Comparison of ENCODE assay signal across 24 mouse cellular contexts in genomic region chr9:111088886-111089285, GRCm38 (mm10). TPM values are rescaled to one million over a fixed set of nuclear protein-coding genes. Genes with fewer than 3 reads are reported as not detected.
DNase-seq lines count a peak whose midpoint lies in the region; ATAC-seq and TF ChIP-seq lines count a peak whose summit lies in the region.
"Had no signal": no experiment of that assay in that cellular context is flagged by ENCODE, and none has a peak within 500 bp of the region (broad histone marks: within the 10 kb centered on the region; RNA-seq: fewer than 3 reads in every experiment).

No protein-coding gene starts in this region.

- WGBS in embryonic facial prominence, embryonic 14.5 days, result 36% methylated on average over 7 of the region's 7 CpGs
- WGBS in embryonic facial prominence, embryonic 10.5 days, result 39% methylated on average over 7 of the region's 7 CpGs
- WGBS in limb, embryonic 14.5 days, result 41% methylated on average over 7 of the region's 7 CpGs
- WGBS in limb, embryonic 10.5 days, result 41% methylated on average over 7 of the region's 7 CpGs
- 23% methylated on average over 7 of the region's 7 CpGs for WGBS in neural tube, embryonic 13.5 days
- 34% methylated on average over 7 of the region's 7 CpGs for WGBS in neural tube, embryonic 15.5 days

- ATAC-seq in embryonic facial prominence, embryonic 14.5 days (ENCODE audit: low read depth), result no peak
- ATAC-seq in limb, embryonic 14.5 days (ENCODE audit: low FRiP score, low read depth), result no peak
- ATAC-seq in neural tube, embryonic 13.5 days (ENCODE audit: low read depth), result peak; percentile 19; the same call in 1 of the 2 replicates
- no peak for ATAC-seq in neural tube, embryonic 15.5 days (ENCODE audit: low FRiP score)
- ATAC-seq: forebrain, postnatal 0 days; intestine, postnatal 0 days had no signal

- TF ChIP-seq POLR2A in limb, embryonic 14.5 days (IDR thresholded peaks at IDR 0.05; ENCODE audit: borderline replicate concordance, extremely low read depth, insufficient read depth, insufficient read length), result no peak

- H3K36me3 ChIP-seq in embryonic facial prominence, embryonic 14.5 days (ENCODE audit: control insufficient read depth, insufficient read depth, low read length), result no peaks in the 10 kb centered on the region
- no peaks in the 10 kb centered on the region for H3K36me3 ChIP-seq in embryonic facial prominence, embryonic 10.5 days (replicated peaks)
- no peaks in the 10 kb centered on the region for H3K36me3 ChIP-seq in limb, embryonic 14.5 days (ENCODE audit: control insufficient read depth, insufficient read depth, low read length)
- no peaks in the 10 kb centered on the region for H3K36me3 ChIP-seq in limb, embryonic 10.5 days
- no peaks in the 10 kb centered on the region for H3K36me3 ChIP-seq in neural tube, embryonic 13.5 days
- H3K36me3 ChIP-seq in neural tube, embryonic 15.5 days, result no peaks in the 10 kb centered on the region
- H3K36me3 ChIP-seq: embryonic facial prominence, embryonic 12.5 days; hindbrain, embryonic 13.5 days; limb, embryonic 12.5 days had no signal

- peaks cover 9% of the 10 kb centered on the region for H3K4me1 ChIP-seq in embryonic facial prominence, embryonic 14.5 days (ENCODE audit: control insufficient read depth, insufficient read depth, low read length)
- peaks cover 20% of the 10 kb centered on the region for H3K4me1 ChIP-seq in embryonic facial prominence, embryonic 10.5 days
- H3K4me1 ChIP-seq in limb, embryonic 14.5 days (ENCODE audit: control insufficient read depth, insufficient read depth, low read length), result peaks cover 6% of the 10 kb centered on the region; the same call in 1 of the 2 replicates
- peaks cover 11% of the 10 kb centered on the region for H3K4me1 ChIP-seq in limb, embryonic 10.5 days
- peaks cover 14% of the 10 kb centered on the region for H3K4me1 ChIP-seq in neural tube, embryonic 13.5 days (replicated peaks)
- H3K4me1 ChIP-seq in neural tube, embryonic 15.5 days, result peaks cover 12% of the 10 kb centered on the region

- H3K4me3 ChIP-seq in embryonic facial prominence, embryonic 14.5 days (ENCODE audit: low read depth, low read length), result no peak overlapping the region
- no peak overlapping the region for H3K4me3 ChIP-seq in embryonic facial prominence, embryonic 10.5 days
- H3K4me3 ChIP-seq in limb, embryonic 14.5 days (replicated peaks; ENCODE audit: low read length), result no peak overlapping the region
- no peak overlapping the region for H3K4me3 ChIP-seq in limb, embryonic 10.5 days
- H3K4me3 ChIP-seq in neural tube, embryonic 13.5 days, result no peak overlapping the region
- H3K4me3 ChIP-seq in neural tube, embryonic 15.5 days (replicated peaks), result no peak overlapping the region
- H3K4me3 ChIP-seq: embryonic facial prominence, embryonic 12.5 days; hindbrain, embryonic 13.5 days; limb, embryonic 12.5 days had no signal

- DNase-seq in embryonic facial prominence, embryonic 14.5 days (ENCODE audit: low spot score), result peak; percentile 47
- DNase-seq in embryonic facial prominence, embryonic 10.5 days (ENCODE audit: low spot score), result no peak
- DNase-seq in limb, embryonic 14.5 days (ENCODE audit: low spot score), result peak; percentile 39
- no peak for DNase-seq in limb, embryonic 10.5 days (ENCODE audit: low spot score)
- no peak for DNase-seq in cerebellum, postnatal 4 days (ENCODE audit: low spot score in 2 of 2)
- DNase-seq: adrenal gland, postnatal 25 days; cerebellum, adult 18-20 months; forebrain, postnatal 0 days; heart, postnatal 14 days; kidney, postnatal 14 days; layer of hippocampus, adult 9-11 months; lung, postnatal 10 days; right cerebral cortex, adult 18-20 months; spleen, adult 18-20 months; thymus, adult 18-20 months; thymus, postnatal 25 days had no signal

- no peak overlapping the region for H3K9ac ChIP-seq in embryonic facial prominence, embryonic 14.5 days (ENCODE audit: low read depth, low read length)
- H3K9ac ChIP-seq in limb, embryonic 14.5 days (ENCODE audit: low read depth, low read length, severe bottlenecking), result no peak overlapping the region
- H3K9ac ChIP-seq in neural tube, embryonic 13.5 days, result no peak overlapping the region
- H3K9ac ChIP-seq in neural tube, embryonic 15.5 days (replicated peaks), result no peak overlapping the region
- H3K9ac ChIP-seq: embryonic facial prominence, embryonic 12.5 days; forebrain, postnatal 0 days; hindbrain, embryonic 13.5 days; limb, embryonic 12.5 days had no signal

- H3K27ac ChIP-seq in embryonic facial prominence, embryonic 14.5 days (replicated peaks; ENCODE audit: low read depth, low read length), result no peak overlapping the region
- no peak overlapping the region for H3K27ac ChIP-seq in embryonic facial prominence, embryonic 10.5 days (replicated peaks)
- H3K27ac ChIP-seq in limb, embryonic 14.5 days (replicated peaks; ENCODE audit: low read depth, low read length), result no peak overlapping the region
- no peak overlapping the region for H3K27ac ChIP-seq in limb, embryonic 10.5 days
- H3K27ac ChIP-seq in neural tube, embryonic 13.5 days (replicated peaks), result no peak overlapping the region
- no peak overlapping the region for H3K27ac ChIP-seq in neural tube, embryonic 15.5 days (replicated peaks)
- H3K27ac ChIP-seq: embryonic facial prominence, embryonic 12.5 days; hindbrain, embryonic 13.5 days; limb, embryonic 12.5 days had no signal

- no peaks in the 10 kb centered on the region for H3K27me3 ChIP-seq in embryonic facial prominence, embryonic 14.5 days (replicated peaks; ENCODE audit: control insufficient read depth, insufficient read depth, low read length)
- no peaks in the 10 kb centered on the region; the same call in 1 of the 2 replicates for H3K27me3 ChIP-seq in embryonic facial prominence, embryonic 10.5 days (replicated peaks; ENCODE audit: low read depth, poor library complexity, severe bottlenecking)
- no peaks in the 10 kb centered on the region for H3K27me3 ChIP-seq in limb, embryonic 14.5 days (ENCODE audit: control insufficient read depth, insufficient read depth, low read length)
- 0 out of 2 replicates have a peak, but pooled peaks cover 9% of the 10 kb centered on the region for H3K27me3 ChIP-seq in limb, embryonic 10.5 days (ENCODE audit: low read depth, poor library complexity, severe bottlenecking)
- no peaks in the 10 kb centered on the region for H3K27me3 ChIP-seq in neural tube, embryonic 13.5 days
- H3K27me3 ChIP-seq in neural tube, embryonic 15.5 days (replicated peaks), result no peaks in the 10 kb centered on the region
- H3K27me3 ChIP-seq: embryonic facial prominence, embryonic 12.5 days; hindbrain, embryonic 13.5 days; limb, embryonic 12.5 days had no signal

- no peaks in the 10 kb centered on the region for H3K9me3 ChIP-seq in embryonic facial prominence, embryonic 14.5 days (ENCODE audit: control insufficient read depth, low read length)
- H3K9me3 ChIP-seq in embryonic facial prominence, embryonic 10.5 days, result no peaks in the 10 kb centered on the region
- no peaks in the 10 kb centered on the region for H3K9me3 ChIP-seq in limb, embryonic 14.5 days (ENCODE audit: control insufficient read depth, low read length)
- no peaks in the 10 kb centered on the region for H3K9me3 ChIP-seq in limb, embryonic 10.5 days (replicated peaks)
- no peaks in the 10 kb centered on the region for H3K9me3 ChIP-seq in neural tube, embryonic 13.5 days
- no peaks in the 10 kb centered on the region for H3K9me3 ChIP-seq in neural tube, embryonic 15.5 days (replicated peaks)
- H3K9me3 ChIP-seq: embryonic facial prominence, embryonic 12.5 days; hindbrain, embryonic 13.5 days; limb, embryonic 12.5 days had no signal

- H3K4me2 ChIP-seq in embryonic facial prominence, embryonic 14.5 days (ENCODE audit: low read depth, low read length), result no peak overlapping the region
- H3K4me2 ChIP-seq in limb, embryonic 14.5 days (replicated peaks; ENCODE audit: low read depth, low read length, severe bottlenecking), result no peak overlapping the region
- H3K4me2 ChIP-seq in neural tube, embryonic 13.5 days, result no peak overlapping the region
- no peak overlapping the region for H3K4me2 ChIP-seq in neural tube, embryonic 15.5 days
- H3K4me2 ChIP-seq: embryonic facial prominence, embryonic 12.5 days; hindbrain, embryonic 13.5 days; liver, embryonic 11.5 days; midbrain, embryonic 11.5 days had no signal

RNA-seq across cellular contexts. Expression of gene Lrrfip2, which starts 28.5 kb away (rescaled TPM):
- 39.2 and 40.4 TPM in 2 replicates for polyA plus RNA-seq in embryonic facial prominence, embryonic 14.5 days (2014; fragmentation: Nextera tagmentation; extraction: Ambion mirVana)
- 38.6 and 39.4 TPM in 2 replicates for polyA plus RNA-seq in embryonic facial prominence, embryonic 10.5 days (2016; fragmentation: Nextera tagmentation; extraction: Ambion mirVana)
- 22.0 and 36.6 TPM in 2 replicates for polyA plus RNA-seq in limb, embryonic 14.5 days (2012; rRNA removed)
- polyA plus RNA-seq in limb, embryonic 14.5 days (2014; fragmentation: Nextera tagmentation; extraction: Ambion mirVana), result 37.4 and 37.5 TPM in 2 replicates
- polyA plus RNA-seq in limb, embryonic 10.5 days (2016; fragmentation: Nextera tagmentation; extraction: Ambion mirVana), result 38.2 and 39.7 TPM in 2 replicates
- polyA plus RNA-seq in neural tube, embryonic 13.5 days (2015; fragmentation: Nextera tagmentation; extraction: Ambion mirVana), result 44.9 and 47.7 TPM in 2 replicates
- 46.0 and 46.7 TPM in 2 replicates for polyA plus RNA-seq in neural tube, embryonic 15.5 days (2015; fragmentation: Nextera tagmentation; extraction: Ambion mirVana)

RNA-seq across cellular contexts. Expression of gene Ccrl2, which starts 31.6 kb away (rescaled TPM):
- 0.35 and 0.97 TPM in 2 replicates for polyA plus RNA-seq in embryonic facial prominence, embryonic 14.5 days (2014; fragmentation: Nextera tagmentation; extraction: Ambion mirVana)
- polyA plus RNA-seq in embryonic facial prominence, embryonic 10.5 days (2016; fragmentation: Nextera tagmentation; extraction: Ambion mirVana), result 0.35 and 0.98 TPM in 2 replicates
- polyA plus RNA-seq in limb, embryonic 14.5 days (2012; rRNA removed), result 0.50 and 0.63 TPM in 2 replicates
- 0.59 and 0.88 TPM in 2 replicates for polyA plus RNA-seq in limb, embryonic 14.5 days (2014; fragmentation: Nextera tagmentation; extraction: Ambion mirVana)
- 0.41 and 0.54 TPM in 2 replicates for polyA plus RNA-seq in limb, embryonic 10.5 days (2016; fragmentation: Nextera tagmentation; extraction: Ambion mirVana)
- polyA plus RNA-seq in neural tube, embryonic 13.5 days (2015; fragmentation: Nextera tagmentation; extraction: Ambion mirVana), result 1.0 and 1.2 TPM in 2 replicates
- polyA plus RNA-seq in neural tube, embryonic 15.5 days (2015; fragmentation: Nextera tagmentation; extraction: Ambion mirVana), result 0.98 and 1.3 TPM in 2 replicates

Comparison
In these comparisons a context has a peak if more than half of its experiments do, and no peak if none do; other contexts are left out.
1. DNase-seq: peak in embryonic facial prominence, embryonic 14.5 days (single experiment) and limb, embryonic 14.5 days (single experiment); none in embryonic facial prominence, embryonic 10.5 days (single experiment), limb, embryonic 10.5 days (single experiment) and cerebellum, postnatal 4 days (0 of 2).